Mouse (Mus musculus) testis, adult 2 months (tissue): ENCODE data around the gene Ttyh2. TPM values are rescaled to one million over a fixed set of nuclear protein-coding genes. Genes with fewer than 3 reads are reported as not detected.

Source experiments
- H3K27ac ChIP-seq: fragments of 200-500 bp; 2 replicates; pipeline ENCODE4 v1.5.1; 2012; ENCODE audit warnings: low read depth, low read length; ENCODE audit not compliant: control insufficient read depth, insufficient read depth
- H3K27me3 ChIP-seq: fragments of 200-500 bp; 2 replicates; pipeline ENCODE4 v1.6.1; 2012; ENCODE audit warnings: mild to moderate bottlenecking, low read length, moderate library complexity; ENCODE audit not compliant: control insufficient read depth, insufficient read depth
- H3K36me3 ChIP-seq: fragments of 200-500 bp; 2 replicates; pipeline ENCODE4 v1.6.1; 2012; ENCODE audit warnings: mild to moderate bottlenecking, low read length; ENCODE audit not compliant: control insufficient read depth, insufficient read depth
- H3K4me1 ChIP-seq: fragments of 200-500 bp; 2 replicates; pipeline ENCODE4 v1.6.1; 2012; ENCODE audit warnings: low read length; ENCODE audit not compliant: control insufficient read depth, insufficient read depth
- H3K4me3 ChIP-seq: fragments of 200-500 bp; 2 replicates; pipeline ENCODE4 v1.5.1; 2012; ENCODE audit warnings: low read depth, mild to moderate bottlenecking, low read length, moderate library complexity, mixed read lengths; ENCODE audit not compliant: control insufficient read depth
- CTCF ChIP-seq: fragments of 200-500 bp; IDR thresholded peaks from 2 replicates; pipeline ENCODE4 v1.5.1; 2012; ENCODE audit warnings: low read depth, mild to moderate bottlenecking, inconsistent platforms, low read length, moderate library complexity; ENCODE audit not compliant: control insufficient read depth, insufficient read depth, insufficient replicate concordance
- POLR2A ChIP-seq: fragments of 200-500 bp; IDR thresholded peaks from 2 replicates; pipeline ENCODE4 v1.6.1; 2012; ENCODE audit warnings: low read depth, mild to moderate bottlenecking, inconsistent platforms, low read length, moderate library complexity; ENCODE audit not compliant: control insufficient read depth
- polyA plus RNA-seq: library from polyadenylated mRNA; depleted of rRNA; stranded (reverse); fragments of >200 nt; gene quantifications from 2 replicates; pipeline ENCODE4 v1.2.3, GENCODE M21; 2012

Gene Ttyh2
- polyA plus RNA-seq, 1 experiment = 15.2 TPM

DNA sequence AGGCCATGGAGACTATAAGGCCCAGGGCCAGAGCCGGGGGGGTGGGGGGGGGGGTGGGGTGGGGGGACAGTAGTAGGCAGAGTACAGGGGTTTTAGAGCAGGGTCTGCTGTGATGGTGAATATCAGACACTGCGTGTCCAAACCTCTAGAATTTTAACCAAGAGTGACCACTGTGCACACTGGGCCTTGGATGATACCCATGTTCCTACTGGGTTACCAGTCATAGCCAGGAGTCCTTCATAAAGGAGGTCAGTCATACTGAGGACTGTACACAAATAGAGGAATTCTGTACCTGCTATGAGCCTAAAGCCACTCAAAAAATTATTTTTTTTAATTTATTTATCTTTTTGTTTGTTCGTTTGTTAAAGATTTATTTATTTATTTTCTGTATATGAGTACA is 13.5 kb downstream of the Ttyh2 start:
- TF ChIP-seq CTCF (no peak), POLR2A (no peak)
- Histone ChIP-seq H3K36me3 (no peaks in the 10 kb centered on the region), H3K4me1 (peaks cover 2% of the 10 kb centered on the region), H3K27ac (no peak overlapping the region), H3K4me3 (no peak overlapping the region), H3K27me3 (no peaks in the 10 kb centered on the region)

DNA sequence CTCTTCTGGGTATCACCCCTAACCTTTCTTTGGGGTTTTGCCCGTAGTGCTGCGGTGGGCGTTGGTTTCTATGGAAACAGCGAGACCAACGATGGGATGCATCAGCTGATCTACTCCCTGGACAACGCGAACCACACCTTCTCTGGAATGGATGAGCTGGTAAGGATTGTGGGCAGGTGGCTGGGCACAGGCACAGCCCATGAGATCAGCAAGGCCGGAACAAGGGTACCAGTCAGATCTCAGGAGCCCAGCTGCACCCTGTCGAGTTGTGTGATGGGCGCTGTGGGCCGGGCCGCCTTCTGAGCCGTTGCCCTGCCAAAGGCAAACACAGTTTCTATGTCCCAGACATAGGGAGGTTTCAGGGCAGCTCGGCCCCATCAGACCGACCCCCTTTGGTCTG is 15.0 kb downstream of the Ttyh2 start:
- H3K36me3 ChIP-seq = no peaks in the 10 kb centered on the region
- no peaks in the 10 kb centered on the region; the same call in 1 of the 2 replicates for H3K4me1 ChIP-seq
- H3K27me3 ChIP-seq = no peaks in the 10 kb centered on the region
- H3K4me3 ChIP-seq = no peak overlapping the region
- TF ChIP-seq CTCF (no peak), POLR2A (no peak)
- no peak overlapping the region for H3K27ac ChIP-seq

DNA sequence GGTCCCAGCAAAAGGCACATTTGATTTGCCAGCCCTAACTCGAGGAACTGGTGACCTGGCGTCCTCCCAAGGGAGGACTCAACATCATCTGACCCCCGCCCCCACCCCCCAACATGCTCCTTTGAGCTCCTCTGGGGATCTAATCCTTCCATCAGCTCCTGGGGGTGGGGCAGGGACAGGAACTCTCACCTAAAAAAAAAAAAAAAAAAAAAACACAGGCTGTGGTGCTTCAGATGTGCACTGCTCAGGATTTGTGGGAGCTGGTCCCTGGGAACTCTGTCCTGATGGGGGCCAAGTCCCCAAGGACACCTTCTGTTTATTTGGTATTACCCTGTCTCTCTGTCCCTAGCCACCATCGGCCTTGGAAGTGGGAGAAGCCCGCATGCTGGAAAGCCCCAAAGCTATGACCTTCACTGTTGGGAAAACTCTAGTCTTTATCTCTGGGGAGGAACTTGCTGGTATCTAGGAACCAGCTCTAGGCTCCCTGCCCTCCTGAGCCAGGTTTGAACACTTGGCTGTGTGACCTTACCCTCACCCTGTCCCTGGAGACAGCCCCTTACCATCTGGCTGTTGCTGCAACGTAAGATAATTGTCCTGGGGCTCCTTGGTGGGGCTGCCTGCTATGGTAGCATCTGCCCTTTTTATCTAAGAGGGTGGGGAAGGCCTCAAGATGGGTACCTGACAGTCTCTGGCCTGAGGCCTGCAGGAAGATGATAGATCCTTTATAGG is 16.4 kb downstream of the Ttyh2 start:
- no peaks in the 10 kb centered on the region for H3K27me3 ChIP-seq
- no peaks in the 10 kb centered on the region for H3K36me3 ChIP-seq
- H3K4me3 ChIP-seq = no peak overlapping the region
- H3K27ac ChIP-seq = no peak overlapping the region
- no peaks in the 10 kb centered on the region; the same call in 1 of the 2 replicates for H3K4me1 ChIP-seq
- TF ChIP-seq POLR2A = no peak
- no peak for TF ChIP-seq CTCF

DNA sequence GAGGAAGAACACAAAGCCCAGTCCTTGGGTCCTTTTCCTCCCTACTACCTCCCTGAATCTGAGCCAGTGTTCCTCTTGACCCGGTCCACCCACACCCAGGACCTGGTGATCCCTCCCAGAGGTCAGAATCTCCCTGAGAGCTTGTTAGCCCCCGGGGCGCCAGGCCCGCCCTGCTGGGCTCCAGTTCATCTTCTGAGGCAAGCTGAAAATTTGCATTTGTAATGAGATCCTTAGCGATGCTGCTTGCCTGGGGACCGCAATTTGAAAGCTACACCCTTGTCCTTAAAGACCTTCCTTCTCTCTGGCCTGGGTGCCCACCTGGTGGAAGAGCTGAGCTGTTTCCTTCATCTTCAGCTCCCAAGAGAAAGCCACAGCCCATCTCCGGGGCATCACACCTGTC is 17.4 kb downstream of the Ttyh2 start:
- H3K4me3 ChIP-seq = no peak overlapping the region
- H3K27ac ChIP-seq = no peak overlapping the region
- TF ChIP-seq CTCF (no peak), POLR2A (no peak)
- H3K27me3 ChIP-seq = no peaks in the 10 kb centered on the region
- H3K4me1 ChIP-seq = no peaks in the 10 kb centered on the region; the same call in 1 of the 2 replicates
- no peaks in the 10 kb centered on the region for H3K36me3 ChIP-seq

DNA sequence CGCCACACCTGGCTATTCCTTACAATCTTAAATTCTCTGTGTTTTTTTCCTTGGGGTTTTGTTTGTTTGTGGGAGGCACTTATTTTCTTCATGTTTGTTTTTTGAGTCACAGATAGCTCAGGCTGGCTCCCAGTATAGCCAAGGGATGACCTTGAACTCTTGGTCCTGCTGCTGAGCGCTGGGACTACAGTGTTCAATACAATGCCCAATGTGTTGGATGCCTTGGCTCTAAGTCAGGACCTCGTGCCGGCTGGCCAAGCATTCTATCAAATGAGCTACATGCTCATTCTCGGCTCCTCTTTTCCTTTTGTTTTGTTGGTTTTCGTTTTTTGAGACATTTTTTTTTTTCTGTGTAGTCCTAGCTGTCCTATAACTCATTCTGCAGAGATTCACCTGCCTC is 18.2 kb downstream of the Ttyh2 start:
- Histone ChIP-seq H3K27ac (no peak overlapping the region), H3K4me1 (no peaks in the 10 kb centered on the region; the same call in 1 of the 2 replicates), H3K4me3 (no peak overlapping the region), H3K27me3 (no peaks in the 10 kb centered on the region), H3K36me3 (no peaks in the 10 kb centered on the region)
- TF ChIP-seq CTCF (no peak), POLR2A (no peak)

DNA sequence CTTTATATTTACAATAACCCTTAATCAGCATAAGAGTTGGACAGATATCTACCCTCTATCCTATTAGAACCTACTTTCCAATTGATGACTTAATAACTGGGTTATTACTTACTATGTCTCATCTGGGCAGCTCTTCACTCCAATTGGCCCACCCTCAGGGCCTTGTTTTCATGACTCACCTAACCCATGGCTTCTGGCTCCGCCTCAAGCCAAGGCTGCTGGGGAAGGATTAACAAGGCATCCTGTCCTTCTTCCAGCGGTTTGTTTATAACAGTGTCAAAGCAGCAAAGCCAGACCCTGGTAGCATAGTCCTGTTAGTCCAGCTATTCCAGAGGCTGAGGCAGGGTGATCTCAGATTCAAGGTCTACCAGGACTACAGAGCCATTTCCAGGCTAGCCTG is 19.2 kb downstream of the Ttyh2 start:
- no peak for TF ChIP-seq POLR2A
- TF ChIP-seq CTCF = no peak
- Histone ChIP-seq H3K27me3 (no peaks in the 10 kb centered on the region), H3K27ac (no peak overlapping the region), H3K4me1 (no peaks in the 10 kb centered on the region; the same call in 1 of the 2 replicates), H3K36me3 (no peaks in the 10 kb centered on the region), H3K4me3 (no peak overlapping the region)

DNA sequence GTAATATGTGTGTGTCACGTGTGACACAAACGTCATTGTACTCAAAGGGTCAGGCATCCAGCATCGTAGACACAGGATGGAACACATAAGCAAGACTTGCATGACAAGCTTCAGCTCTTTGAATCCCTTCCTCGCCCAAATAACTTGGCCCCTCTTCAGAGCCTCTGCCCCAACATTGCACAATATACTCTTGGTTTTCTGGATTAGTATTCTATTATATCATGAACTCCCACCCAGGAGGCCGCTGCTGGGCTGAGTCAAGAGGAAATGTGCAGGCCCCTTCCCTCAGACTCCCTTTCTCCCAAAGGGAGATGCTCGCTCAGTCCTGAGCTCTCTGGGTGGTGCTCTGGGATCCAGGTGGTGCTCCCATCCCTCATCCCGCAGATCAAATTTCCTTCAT is 23.3 kb downstream of the Ttyh2 start:
- Histone ChIP-seq H3K36me3 (no peaks in the 10 kb centered on the region), H3K4me3 (no peak overlapping the region), H3K4me1 (no peaks in the 10 kb centered on the region), H3K27ac (no peak overlapping the region), H3K27me3 (no peaks in the 10 kb centered on the region)
- no peak for TF ChIP-seq POLR2A
- TF ChIP-seq CTCF = no peak

DNA sequence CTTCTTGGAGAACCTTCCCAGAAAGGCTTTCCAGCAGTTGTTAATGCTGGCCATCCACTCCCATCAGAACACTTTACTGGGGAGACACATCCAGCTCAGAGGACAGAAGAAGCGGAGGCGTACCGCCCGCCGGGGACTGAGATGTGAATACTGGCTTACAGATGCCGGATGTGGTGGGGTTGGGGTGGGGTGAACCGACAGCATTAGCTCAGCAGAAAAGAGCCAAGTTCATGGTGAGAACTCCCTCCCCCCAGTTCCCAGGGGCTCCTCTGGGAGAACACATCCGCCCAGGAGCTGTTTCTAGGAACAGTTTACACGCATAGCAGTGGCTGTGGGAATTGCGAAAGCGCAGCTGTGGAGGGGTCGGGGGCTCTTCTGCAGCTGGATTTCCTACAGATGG is 24.3 kb downstream of the Ttyh2 start:
- H3K27ac ChIP-seq = no peak overlapping the region

More for the DNA sequence above, 24.3 kb downstream of the Ttyh2 start:
- no peak overlapping the region for H3K4me3 ChIP-seq
- H3K27me3 ChIP-seq = no peaks in the 10 kb centered on the region
- no peaks in the 10 kb centered on the region for H3K36me3 ChIP-seq
- TF ChIP-seq POLR2A (no peak), CTCF (no peak)
- no peaks in the 10 kb centered on the region for H3K4me1 ChIP-seq
